Mouse (Mus musculus): ENCODE measurements around the gene Csrnp2. TPM values are rescaled to one million over a fixed set of nuclear protein-coding genes. Genes with fewer than 3 reads are reported as not detected.
A peak's percentile ranks its signal among the peaks of the same experiment; 100 is the strongest.
"Not testable (repeated sequence)": the region's sequence is repeated elsewhere in the genome, so short reads cannot be mapped to it uniquely, and the experiment has no call there.

Csrnp2 gene
- total and polyA plus RNA-seq, 3 experiments, result 2.3 to 3.5 (median 2.3) TPM

DNA sequence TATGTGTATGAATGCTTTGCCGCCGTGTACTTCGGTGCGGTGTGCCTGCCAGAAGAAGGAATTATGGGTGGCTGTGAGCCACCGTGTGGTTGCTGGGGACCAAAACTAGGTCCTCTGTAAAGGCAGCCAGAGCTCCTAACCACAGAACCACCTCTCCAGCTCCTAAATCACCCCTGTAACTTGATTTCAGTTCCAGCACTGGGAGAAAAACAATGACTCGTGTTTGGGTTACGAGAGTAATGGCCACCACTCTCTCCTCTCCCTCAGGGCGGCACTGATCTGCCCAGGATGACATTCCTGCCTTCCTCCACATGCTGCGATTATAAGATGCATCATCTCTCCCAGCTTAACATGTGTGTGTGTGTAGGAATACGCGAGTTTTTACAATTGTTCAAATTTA, 14.8 kb upstream of the Csrnp2 start:
- Histone ChIP-seq H3K4me3 (replicated peaks in 1 of 3; ENCODE audit: low read depth in 2 of 3, low read length in 2 of 3, poor library complexity in 1 of 3) (no peak overlapping the region), H3K36me3 (replicated peaks in 1 of 2; ENCODE audit: control insufficient read depth in 1 of 2, insufficient read depth in 1 of 2, low read length in 1 of 2) (peaks cover 15 to 58% of the 10 kb centered on the region in 2 experiments), H3K27me3 (replicated peaks) (no peaks in the 10 kb centered on the region), H3K4me2 (ENCODE audit: insufficient read depth, low read depth, poor library complexity, severe bottlenecking) (no peak overlapping the region), H3K9me3 (replicated peaks; ENCODE audit: low read length) (no peaks in the 10 kb centered on the region), H3K79me2 (replicated peaks; ENCODE audit: control insufficient read depth, extremely low read depth, insufficient read depth, poor library complexity, severe bottlenecking) (no peaks in the 10 kb centered on the region), H3K9ac (ENCODE audit: insufficient read depth, low read depth) (no peak overlapping the region), H3K4me1 (ENCODE audit: control insufficient read depth in 1 of 2, insufficient read depth in 2 of 2) (peaks cover 0 to 22% of the 10 kb centered on the region in 2 experiments; a peak in 3 of 4 replicates), H3K27ac (ENCODE audit: insufficient read depth, low read depth) (no peak overlapping the region)
- in situ Hi-C loops (cut with MboI; ENCODE audit: low pct_ligation_motif_present, low pct_unique_long_range_greater_than_20kb, low sequenced_read_pairs), result no loop called here
- dilution Hi-C loops (cut with MboI; ENCODE audit: extremely low pct_ligation_motif_present, extremely low pct_unique_long_range_greater_than_20kb, low sequenced_read_pairs), result no loop called here
- no peak for DNase-seq (ENCODE audit: extremely low read depth)
- TF ChIP-seq BHLHE40 (IDR thresholded peaks at IDR 0.05; ENCODE audit: low read depth, low read length), result no peak
- no peak for TF ChIP-seq ZKSCAN1 (IDR thresholded peaks at IDR 0.05; ENCODE audit: borderline replicate concordance, low read depth, low read length)
- no peak for TF ChIP-seq ZMIZ1 (IDR thresholded peaks at IDR 0.05; ENCODE audit: low read depth, low read length)
- TF ChIP-seq MAFK (IDR thresholded peaks at IDR 0.05; ENCODE audit: insufficient replicate concordance, low read length), result no peak
- TF ChIP-seq POLR2A (IDR thresholded peaks at IDR 0.05; ENCODE audit: low read depth, low read length), result no peak
- no peak for TF ChIP-seq RAD21 (IDR thresholded peaks at IDR 0.05; ENCODE audit: low read depth, low read length)
- no peak for TF ChIP-seq ELF1 (IDR thresholded peaks at IDR 0.05; ENCODE audit: low read depth, low read length)

- Histone ChIP-seq H3K36me3 (replicated peaks in 1 of 2; ENCODE audit: control insufficient read depth in 1 of 2, insufficient read depth in 1 of 2, low read length in 1 of 2) (peaks cover 10 to 48% of the 10 kb centered on the region in 2 experiments), H3K27ac (ENCODE audit: insufficient read depth, low read depth) (peak overlapping the region; percentile 12; the same call in 1 of the 2 replicates), H3K27me3 (replicated peaks) (no peaks in the 10 kb centered on the region), H3K4me3 (replicated peaks in 1 of 3; ENCODE audit: low read depth in 2 of 3, low read length in 2 of 3, poor library complexity in 1 of 3) (peak overlapping the region in 2 of 3 experiments; percentile 12 to 20), H3K4me2 (ENCODE audit: insufficient read depth, low read depth, poor library complexity, severe bottlenecking) (peak overlapping the region; percentile 59), H3K9me3 (replicated peaks; ENCODE audit: low read length) (no peaks in the 10 kb centered on the region), H3K4me1 (ENCODE audit: control insufficient read depth in 1 of 2, insufficient read depth in 2 of 2) (peaks cover 0 to 23% of the 10 kb centered on the region in 2 experiments; a peak in 3 of 4 replicates), H3K79me2 (replicated peaks; ENCODE audit: control insufficient read depth, extremely low read depth, insufficient read depth, poor library complexity, severe bottlenecking) (no peaks in the 10 kb centered on the region), H3K9ac (ENCODE audit: insufficient read depth, low read depth) (peak overlapping the region; percentile 29; the same call in 1 of the 2 replicates)
- in situ Hi-C loops (cut with MboI; ENCODE audit: low pct_ligation_motif_present, low pct_unique_long_range_greater_than_20kb, low sequenced_read_pairs), result no loop called here
- dilution Hi-C loops (cut with MboI; ENCODE audit: extremely low pct_ligation_motif_present, extremely low pct_unique_long_range_greater_than_20kb, low sequenced_read_pairs), result no loop called here
- peak; percentile 78 for TF ChIP-seq IRF4 (IDR thresholded peaks at IDR 0.05; ENCODE audit: low read depth, low read length)
- TF ChIP-seq UBTF (IDR thresholded peaks at IDR 0.05; ENCODE audit: low read depth, low read length), result no peak
- TF ChIP-seq ZNF384 (IDR thresholded peaks at IDR 0.05; ENCODE audit: low read depth, low read length), result no peak
- TF ChIP-seq RCOR1 (conservative IDR thresholded peaks at IDR 0.05; ENCODE audit: low read depth, low read length), result no peak
- TF ChIP-seq MYC (IDR thresholded peaks at IDR 0.05; ENCODE audit: low read depth, low read length), result no peak
- TF ChIP-seq POLR2A (IDR thresholded peaks at IDR 0.05; ENCODE audit: low read depth, low read length), result peak; percentile 44; the same call in 1 of the 2 replicates
- no peak for TF ChIP-seq POLR2AphosphoS2 (IDR thresholded peaks at IDR 0.05; ENCODE audit: low read depth, low read length)
- TF ChIP-seq ETS1 (conservative IDR thresholded peaks at IDR 0.05; ENCODE audit: low read depth, low read length), result no peak; the same call in 1 of the 2 replicates
- TF ChIP-seq TBP (conservative IDR thresholded peaks at IDR 0.05; ENCODE audit: low read depth, low read length), result no peak
- no peak for TF ChIP-seq CTCF (conservative IDR thresholded peaks at IDR 0.05 in 1 of 2, IDR thresholded peaks at IDR 0.05 in 1 of 2; ENCODE audit: low read depth in 2 of 2, low read length in 2 of 2)
- peak; percentile 57; the same call in 1 of the 2 replicates for TF ChIP-seq BHLHE40 (IDR thresholded peaks at IDR 0.05; ENCODE audit: low read depth, low read length)
- no peak for TF ChIP-seq JUND (conservative IDR thresholded peaks at IDR 0.05; ENCODE audit: low read depth, low read length)
- TF ChIP-seq TCF12 (IDR thresholded peaks at IDR 0.05; ENCODE audit: low read depth, low read length), result no peak
- DNase-seq (ENCODE audit: extremely low read depth), result peak; percentile 53
These were observed 13.3 kb upstream of the Csrnp2 start for GRCm38 (mm10) chr15:100508454-100509167.

- H3K9ac ChIP-seq (ENCODE audit: insufficient read depth, low read depth); H3K27me3 ChIP-seq (replicated peaks); H3K4me2 ChIP-seq (ENCODE audit: insufficient read depth, low read depth, poor library complexity, severe bottlenecking); DNase-seq (ENCODE audit: extremely low read depth); H3K79me2 ChIP-seq (replicated peaks; ENCODE audit: control insufficient read depth, extremely low read depth, insufficient read depth, poor library complexity, severe bottlenecking); dilution Hi-C loops (cut with MboI; ENCODE audit: extremely low pct_ligation_motif_present, extremely low pct_unique_long_range_greater_than_20kb, low sequenced_read_pairs); H3K36me3 ChIP-seq (replicated peaks in 1 of 2; ENCODE audit: control insufficient read depth in 1 of 2, insufficient read depth in 1 of 2, low read length in 1 of 2); H3K9me3 ChIP-seq (replicated peaks; ENCODE audit: low read length); H3K4me1 ChIP-seq (ENCODE audit: control insufficient read depth in 1 of 2, insufficient read depth in 2 of 2); in situ Hi-C loops (cut with MboI; ENCODE audit: low pct_ligation_motif_present, low pct_unique_long_range_greater_than_20kb, low sequenced_read_pairs); H3K27ac ChIP-seq (ENCODE audit: insufficient read depth, low read depth); H3K4me3 ChIP-seq (replicated peaks in 1 of 3; ENCODE audit: low read depth in 2 of 3, low read length in 2 of 3, poor library complexity in 1 of 3): not testable (repeated sequence)
These were observed 4.2 kb upstream of the Csrnp2 start for GRCm38 (mm10) chr15:100499506-100499905.

Data from CH12.LX (cell line).